Mouse (Mus musculus) stomach, embryonic 16.5 days (tissue): ENCODE data around the gene Frs2. TPM values are rescaled to one million over a fixed set of nuclear protein-coding genes. Genes with fewer than 3 reads are reported as not detected.
"Not testable (repeated sequence)": the region's sequence is repeated elsewhere in the genome, so short reads cannot be mapped to it uniquely, and the experiment has no call there.

ENCODE experiments used
- ATAC-seq: fragments of 200-750 bp; cut with Nextera tagmentation; 2 replicates; pipeline ENCODE4 v1.8.0; 2017; ENCODE audit warnings: moderate number of reproducible peaks, moderate TSS enrichment; ENCODE audit not compliant: insufficient read depth, low FRiP score
- H3K27ac ChIP-seq: fragments of 300-500 bp; sonication (generic); 2 replicates; pipeline ENCODE4 v1.5.1; 2014; ENCODE audit warnings: low read length
- H3K27me3 ChIP-seq: fragments of 300-500 bp; sonication (generic); 2 replicates; pipeline ENCODE4 v1.6.1; 2014; ENCODE audit warnings: low read length, control low read depth, mixed read lengths; ENCODE audit not compliant: control insufficient read depth, insufficient read depth
- H3K36me3 ChIP-seq: fragments of 300-500 bp; sonication (generic); 2 replicates; pipeline ENCODE4 v1.6.1; 2014; ENCODE audit warnings: low read length; ENCODE audit not compliant: control insufficient read depth, insufficient read depth
- H3K4me1 ChIP-seq: fragments of 300-500 bp; sonication (generic); 2 replicates; pipeline ENCODE4 v1.6.1; 2014; ENCODE audit warnings: low read length, control low read depth, mixed read lengths; ENCODE audit not compliant: control insufficient read depth, insufficient read depth
- H3K4me2 ChIP-seq: fragments of 300-500 bp; sonication (generic); 2 replicates; pipeline ENCODE4 v1.6.1; 2014; ENCODE audit warnings: low read depth, low read length, mixed read lengths
- H3K4me3 ChIP-seq: fragments of 300-500 bp; sonication (generic); replicated peaks from 2 replicates; pipeline ENCODE4 v1.5.1; 2014; ENCODE audit warnings: mild to moderate bottlenecking, low read length
- H3K9ac ChIP-seq: fragments of 300-500 bp; sonication (generic); 2 replicates; pipeline ENCODE4 v1.6.1; 2014; ENCODE audit warnings: low read length
- H3K9me3 ChIP-seq: fragments of 300-500 bp; sonication (generic); replicated peaks from 2 replicates; pipeline ENCODE4 v1.6.1; 2016; ENCODE audit warnings: low read length, control low read depth; ENCODE audit not compliant: control insufficient read depth
- WGBS: fragments of 180-500 bp; shearing (Covaris S2); extraction: QIAGEN DNeasy Blood & Tissue Kit; methylation state at CpG from one replicate; pipeline ENCODE4 v1.1.7; 2014; 5-methylcytosine and 5-hydroxymethylcytosine counted together
- polyA plus RNA-seq: library from polyadenylated mRNA; unstranded; fragments of >200 nt; fragmentation: Nextera tagmentation; extraction: Ambion mirVana; gene quantifications from 2 replicates; pipeline ENCODE4 v1.2.1, GENCODE M21; 2015

The Frs2 gene
- polyA plus RNA-seq, 1 experiment from 2014 or later = 18.7 TPM

GRCm38 (mm10) chr10:117049961-117050597, 98.3 kb downstream of the Frs2 start:
- WGBS = 69% methylated on average over 4 of the region's 4 CpGs
- Histone ChIP-seq H3K4me3 (no peak overlapping the region), H3K27me3 (no peaks in the 10 kb centered on the region), H3K36me3 (peaks cover 29% of the 10 kb centered on the region), H3K9ac (no peak overlapping the region), H3K27ac (no peak overlapping the region), H3K4me1 (no peaks in the 10 kb centered on the region), H3K4me2 (no peak overlapping the region), H3K9me3 (no peaks in the 10 kb centered on the region)
- no peak for ATAC-seq

- Histone ChIP-seq H3K4me3 (no peak overlapping the region), H3K9ac (no peak overlapping the region), H3K4me2 (no peak overlapping the region), H3K27ac (no peak overlapping the region), H3K9me3 (no peaks in the 10 kb centered on the region), H3K27me3 (no peaks in the 10 kb centered on the region), H3K4me1 (no peaks in the 10 kb centered on the region), H3K36me3 (peaks cover 24% of the 10 kb centered on the region)
- WGBS = 80% methylated on average over 4 of the region's 4 CpGs
- no peak for ATAC-seq
These were observed 99.1 kb downstream of the Frs2 start for GRCm38 (mm10) chr10:117049253-117049652.

DNA sequence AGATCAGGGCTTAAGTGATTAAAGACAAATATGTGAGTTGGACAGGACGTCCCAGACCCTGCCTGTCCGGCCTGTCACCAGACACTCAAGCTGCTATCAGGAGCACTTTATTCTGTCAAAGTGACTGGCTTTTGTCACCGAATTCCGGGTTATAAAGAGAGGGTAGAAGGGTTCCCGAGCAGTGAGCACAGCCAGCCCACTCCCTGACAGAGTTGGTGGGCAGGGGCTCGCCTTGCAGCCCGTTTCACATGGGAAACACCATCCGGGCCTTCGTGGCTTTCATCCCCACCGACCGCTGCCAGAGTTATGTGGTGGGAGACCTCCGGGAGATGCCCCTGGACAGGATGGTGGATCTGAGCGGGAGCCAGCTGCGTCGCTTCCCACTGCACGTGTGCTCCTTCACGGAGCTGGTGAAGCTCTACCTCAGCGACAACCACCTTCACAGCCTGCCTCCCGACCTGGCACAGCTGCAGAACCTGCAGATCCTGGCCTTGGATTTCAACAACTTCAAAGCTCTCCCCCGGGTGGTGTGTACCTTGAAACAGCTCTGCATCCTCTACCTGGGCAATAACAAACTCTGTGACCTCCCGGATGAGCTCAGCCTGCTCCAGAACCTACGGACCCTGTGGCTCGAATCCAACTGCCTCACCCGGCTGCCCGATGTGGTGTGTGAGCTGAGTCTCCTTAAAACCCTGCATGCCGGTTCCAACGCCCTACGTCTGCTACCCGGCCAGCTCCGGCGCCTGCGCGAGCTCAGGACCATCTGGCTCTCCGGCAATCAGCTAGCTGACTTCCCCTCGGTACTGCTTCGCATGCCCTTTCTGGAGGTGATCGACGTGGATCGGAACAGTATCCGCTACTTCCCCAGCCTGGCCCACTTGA, 102.9 kb downstream of the Frs2 start, which contains the start of gene Lrrc10:
Gene Lrrc10 (plus strand): TSS at position 167 of the 882 bp plus-strand sequence.
- Histone ChIP-seq H3K4me1 (no peaks in the 10 kb centered on the region), H3K27ac (no peak within 1 kb of the TSS), H3K36me3 (0 out of 2 replicates have a peak, but pooled peaks cover 3% of the 10 kb centered on the region), H3K9ac (peak within 1 kb of the TSS; percentile 46; the same call in 1 of the 2 replicates), H3K4me2 (peak within 1 kb of the TSS; percentile 34), H3K4me3 (peak within 1 kb of the TSS; percentile 5; the same call in 1 of the 2 replicates), H3K27me3 (no peaks in the 10 kb centered on the region), H3K9me3 (no peaks in the 10 kb centered on the region)
- WGBS = 41% methylated on average over 40 of the region's 40 CpGs
- ATAC-seq = peak; percentile 42; the same call in 1 of the 2 replicates

DNA sequence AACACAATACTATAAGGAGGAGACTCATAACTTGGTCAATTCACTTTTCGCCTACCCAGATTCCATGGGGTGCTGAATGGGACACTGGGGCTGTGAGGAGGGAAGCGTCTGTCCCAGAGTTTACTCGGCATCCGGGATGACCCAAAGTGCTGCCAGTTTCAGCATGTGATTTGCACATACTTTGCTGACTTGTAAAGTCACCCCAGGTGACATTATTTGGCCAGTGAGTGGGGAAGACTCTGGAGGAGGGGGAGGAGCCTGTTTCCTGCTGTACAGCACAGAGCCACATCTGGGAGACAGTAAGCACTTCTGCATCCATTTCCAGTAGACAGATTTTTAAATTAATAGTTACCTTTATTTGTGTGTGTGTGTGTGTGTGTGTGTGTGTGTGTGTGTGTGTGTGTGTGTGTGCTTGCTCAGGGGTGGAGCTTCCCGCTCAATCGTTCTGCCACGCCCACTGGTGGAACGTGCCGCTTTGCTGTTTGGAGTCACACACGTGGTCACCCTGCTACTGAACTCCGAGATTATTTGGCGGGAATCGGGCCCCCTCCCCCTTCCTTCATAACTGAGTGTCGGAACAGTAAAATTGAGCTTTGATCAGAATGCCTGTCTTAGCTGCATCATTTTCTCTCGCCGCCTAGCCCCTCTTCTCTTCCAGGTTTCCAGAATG, 104.7 kb downstream of the Frs2 start:
- H3K4me2 ChIP-seq = peak overlapping the region; percentile 38
- not testable (repeated sequence) for ATAC-seq, H3K9me3 ChIP-seq, H3K4me3 ChIP-seq, H3K27me3 ChIP-seq, H3K4me1 ChIP-seq, H3K36me3 ChIP-seq, H3K9ac ChIP-seq, H3K27ac ChIP-seq
- 33% methylated on average over 16 of the region's 16 CpGs for WGBS

DNA sequence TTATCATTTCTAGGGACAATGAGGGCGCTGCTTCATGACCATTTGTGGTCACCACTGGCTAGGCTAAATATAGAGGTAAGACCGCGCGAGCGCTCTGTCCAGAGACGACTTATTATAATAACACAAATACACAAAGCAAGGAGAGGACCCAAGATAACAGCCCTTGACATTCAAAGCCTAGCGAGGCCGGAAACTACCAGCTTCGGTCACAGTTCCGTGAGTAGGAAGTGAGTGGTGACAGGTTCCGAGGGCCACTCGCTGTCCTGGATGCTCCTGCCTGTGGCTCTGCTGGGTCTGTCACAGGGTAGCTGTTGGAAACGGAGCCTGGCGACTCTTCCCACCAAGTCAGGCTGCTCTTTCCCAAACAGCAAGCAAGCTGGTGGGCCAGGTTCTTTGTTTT, 106.0 kb downstream of the Frs2 start:
- no peak overlapping the region for H3K4me2 ChIP-seq
- no peaks in the 10 kb centered on the region for H3K36me3 ChIP-seq
- no peaks in the 10 kb centered on the region for H3K4me1 ChIP-seq
- ATAC-seq = no peak
- no peaks in the 10 kb centered on the region for H3K9me3 ChIP-seq
- H3K27me3 ChIP-seq = no peaks in the 10 kb centered on the region
- H3K27ac ChIP-seq = no peak overlapping the region
- H3K9ac ChIP-seq = no peak overlapping the region
- WGBS = 75% methylated on average over 14 of the region's 14 CpGs
- H3K4me3 ChIP-seq = no peak overlapping the region

GRCm38 (mm10) chr10:117040355-117040754, 108.0 kb downstream of the Frs2 start:
- H3K4me2 ChIP-seq = no peak overlapping the region
- WGBS = 69% methylated on average over 6 of the region's 6 CpGs
- no peak overlapping the region for H3K4me3 ChIP-seq
- no peaks in the 10 kb centered on the region for H3K4me1 ChIP-seq
- ATAC-seq = no peak
- no peak overlapping the region for H3K27ac ChIP-seq
- no peaks in the 10 kb centered on the region for H3K9me3 ChIP-seq
- no peaks in the 10 kb centered on the region for H3K27me3 ChIP-seq
- no peaks in the 10 kb centered on the region for H3K36me3 ChIP-seq
- H3K9ac ChIP-seq = no peak overlapping the region

- WGBS = 17% methylated on average over 8 of the region's 8 CpGs
- Histone ChIP-seq H3K36me3 (no peaks in the 10 kb centered on the region), H3K4me1 (no peaks in the 10 kb centered on the region), H3K27ac (no peak overlapping the region), H3K27me3 (no peaks in the 10 kb centered on the region), H3K9ac (no peak overlapping the region), H3K4me2 (0 out of 2 replicates have a peak overlapping the region, but pooled peaks have one; percentile 13), H3K4me3 (no peak overlapping the region), H3K9me3 (no peaks in the 10 kb centered on the region)
- 0 out of 2 replicates have a peak, but pooled peaks have one; percentile 25 for ATAC-seq
These were observed 114.5 kb downstream of the Frs2 start for GRCm38 (mm10) chr10:117033785-117034184.

DNA sequence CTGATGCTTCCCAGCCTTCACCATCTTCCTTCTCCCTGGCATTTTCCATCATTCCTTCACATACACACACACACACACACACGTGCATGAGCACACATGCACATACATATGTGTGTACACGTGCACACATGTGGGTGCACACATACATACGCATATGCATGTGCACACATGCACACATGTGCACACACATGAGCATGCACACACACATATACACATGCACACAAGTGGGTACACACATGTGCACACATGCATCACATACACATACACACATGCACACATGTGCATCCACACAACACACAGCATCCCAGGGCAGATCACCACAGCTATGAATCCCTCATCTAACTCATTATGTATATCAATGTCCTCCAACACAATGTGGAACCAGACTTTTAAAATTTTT, 117.2 kb downstream of the Frs2 start:
- Histone ChIP-seq H3K4me2 (no peak overlapping the region), H3K9ac (no peak overlapping the region), H3K27ac (no peak overlapping the region), H3K9me3 (no peaks in the 10 kb centered on the region), H3K36me3 (no peaks in the 10 kb centered on the region), H3K4me1 (no peaks in the 10 kb centered on the region), H3K4me3 (no peak overlapping the region), H3K27me3 (no peaks in the 10 kb centered on the region)
- no peak for ATAC-seq
- 87% methylated on average over 3 of the region's 3 CpGs for WGBS

GRCm38 (mm10) chr10:117026176-117026575, 122.2 kb downstream of the Frs2 start:
- no peak overlapping the region for H3K4me3 ChIP-seq
- H3K27me3 ChIP-seq = peaks cover 12% of the 10 kb centered on the region
- H3K27ac ChIP-seq = no peak overlapping the region
- no peak overlapping the region for H3K9ac ChIP-seq
- H3K4me1 ChIP-seq = no peaks in the 10 kb centered on the region
- no peaks in the 10 kb centered on the region for H3K36me3 ChIP-seq
- H3K9me3 ChIP-seq = no peaks in the 10 kb centered on the region
- no peak for ATAC-seq
- WGBS = 75% methylated on average over 8 of the region's 8 CpGs
- no peak overlapping the region for H3K4me2 ChIP-seq
